Mouse (Mus musculus) brain, embryonic 14.5 days (tissue): Measurements from ENCODE around the gene H6pd.

ENCODE experiments used
- CTCF ChIP-seq: fragments of 200-500 bp; IDR thresholded peaks from 2 replicates; pipeline ENCODE4 v1.5.1; 2012; ENCODE audit warnings: inconsistent platforms, mild to moderate bottlenecking, moderate library complexity, borderline replicate concordance; ENCODE audit not compliant: insufficient read depth, insufficient read length; ENCODE audit errors: extremely low read depth
- POLR2A ChIP-seq: fragments of 200-500 bp; IDR thresholded peaks from 2 replicates; pipeline ENCODE4 v1.6.1; 2012; ENCODE audit warnings: mild to moderate bottlenecking, inconsistent platforms, borderline replicate concordance; ENCODE audit not compliant: poor library complexity, insufficient read depth, insufficient read length, severe bottlenecking; ENCODE audit errors: extremely low read depth

DNA sequence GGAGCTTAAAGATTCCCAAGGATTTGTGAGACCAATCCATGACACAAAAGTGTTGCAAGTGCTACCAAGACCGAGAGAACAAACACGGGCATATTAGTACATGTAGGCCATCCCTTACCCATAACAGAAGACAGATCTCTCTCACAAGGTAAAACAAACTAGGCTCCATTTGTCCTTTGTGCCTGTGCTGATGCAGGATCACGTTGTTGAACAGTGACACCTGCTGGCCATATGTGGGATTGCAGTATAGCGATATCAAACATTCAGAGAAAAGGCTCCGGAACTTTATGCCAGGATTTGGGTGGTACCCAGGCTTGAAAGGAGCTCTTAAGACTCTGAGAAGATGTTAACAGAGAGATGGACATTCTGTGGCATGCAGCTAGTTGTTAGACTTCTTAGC lies 50.3 kb downstream of the H6pd start:
- TF ChIP-seq POLR2A (no peak), CTCF (peak; percentile 89)
